Mouse (Mus musculus): ENCODE results near the gene Mars. TPM values are rescaled to one million over a fixed set of nuclear protein-coding genes. Genes with fewer than 3 reads are reported as not detected.

Gene Mars
- total RNA-seq, 2 experiments from 2014 or later = 82.6 to 86.3 TPM

GRCm38 (mm10) chr10:127287271-127287935 lies 24.2 kb downstream of the Mars start:
- no peak for DNase-seq

- no peak for DNase-seq
Observed at GRCm38 (mm10) chr10:127286730-127287129, 24.9 kb downstream of the Mars start.

GRCm38 (mm10) chr10:127286194-127286593 lies 25.4 kb downstream of the Mars start:
- no peak for DNase-seq

- DNase-seq = no peak
Observed at GRCm38 (mm10) chr10:127285644-127286043, 25.9 kb downstream of the Mars start.

GRCm38 (mm10) chr10:127284724-127285500 lies 26.7 kb downstream of the Mars start:
- no peak for DNase-seq

GRCm38 (mm10) chr10:127284105-127284622 lies 27.4 kb downstream of the Mars start:
- no peak for DNase-seq

GRCm38 (mm10) chr10:127282620-127283215 lies 28.9 kb downstream of the Mars start:
- DNase-seq = peak; percentile 58

- no peak for DNase-seq
Observed at GRCm38 (mm10) chr10:127281316-127281715, 30.3 kb downstream of the Mars start.

GRCm38 (mm10) chr10:127279730-127280129 lies 31.9 kb downstream of the Mars start:
- no peak for DNase-seq

GRCm38 (mm10) chr10:127274261-127275022 lies 37.1 kb downstream of the Mars start:
- no peak for DNase-seq

GRCm38 (mm10) chr10:127272371-127272770 lies 39.2 kb downstream of the Mars start:
- DNase-seq = no peak

GRCm38 (mm10) chr10:127269884-127270283 lies 41.7 kb downstream of the Mars start:
- no peak for DNase-seq

- DNase-seq = no peak
Observed at GRCm38 (mm10) chr10:127269036-127269435, 42.5 kb downstream of the Mars start.

- DNase-seq = no peak
Observed at GRCm38 (mm10) chr10:127268401-127268800, 43.2 kb downstream of the Mars start.

- no peak for DNase-seq
Observed at GRCm38 (mm10) chr10:127267318-127267717, 44.3 kb downstream of the Mars start.

GRCm38 (mm10) chr10:127266112-127267091 lies 45.2 kb downstream of the Mars start, which contains the start of gene Dctn2:
TSS of gene Dctn2 (plus strand) at chr10:127266368.
- peak; percentile 95 for DNase-seq

- DNase-seq = no peak
Observed at GRCm38 (mm10) chr10:127265727-127266111, 45.9 kb downstream of the Mars start.

- no peak for DNase-seq
Observed at GRCm38 (mm10) chr10:127264971-127265370, 46.6 kb downstream of the Mars start.

GRCm38 (mm10) chr10:127264336-127264735 lies 47.2 kb downstream of the Mars start:
- peak; percentile 35 for DNase-seq

- no peak for DNase-seq
Observed at GRCm38 (mm10) chr10:127263631-127264030, 48.0 kb downstream of the Mars start.

Measured in adrenal gland, postnatal 10 days (tissue).